Mouse (Mus musculus): Measurements from ENCODE around the gene Ncbp3.

- TF ChIP-seq TCF12 (IDR thresholded peaks at IDR 0.05; ENCODE audit: insufficient read depth, poor library complexity, severe bottlenecking), result no peak
- TF ChIP-seq E2F4 (IDR thresholded peaks at IDR 0.05; ENCODE audit: insufficient read depth), result no peak
- no peak for TF ChIP-seq MYOD1 (IDR thresholded peaks at IDR 0.05; ENCODE audit: control insufficient read depth in 1 of 3, insufficient read length in 2 of 3, low read depth in 2 of 3)
- no peak for TF ChIP-seq MAX (IDR thresholded peaks at IDR 0.05; ENCODE audit: low read depth)
- TF ChIP-seq POLR2A (IDR thresholded peaks at IDR 0.05; ENCODE audit: insufficient read length, low read depth), result no peak
- no peak for TF ChIP-seq USF1 (IDR thresholded peaks at IDR 0.05; ENCODE audit: low read depth)
- no peak for TF ChIP-seq SRF (IDR thresholded peaks at IDR 0.05; ENCODE audit: control insufficient read depth, insufficient read length, low read depth)
- no peak for TF ChIP-seq REST (IDR thresholded peaks at IDR 0.05; ENCODE audit: insufficient read depth, insufficient read length)
- TF ChIP-seq TCF3 (IDR thresholded peaks at IDR 0.05; ENCODE audit: insufficient read length, low read depth), result no peak
Measured at GRCm38 (mm10) chr11:73049335-73049734, 1.8 kb downstream of the Ncbp3 start.
